Mouse (Mus musculus): ENCODE results near the gene Ric8a.

DNA sequence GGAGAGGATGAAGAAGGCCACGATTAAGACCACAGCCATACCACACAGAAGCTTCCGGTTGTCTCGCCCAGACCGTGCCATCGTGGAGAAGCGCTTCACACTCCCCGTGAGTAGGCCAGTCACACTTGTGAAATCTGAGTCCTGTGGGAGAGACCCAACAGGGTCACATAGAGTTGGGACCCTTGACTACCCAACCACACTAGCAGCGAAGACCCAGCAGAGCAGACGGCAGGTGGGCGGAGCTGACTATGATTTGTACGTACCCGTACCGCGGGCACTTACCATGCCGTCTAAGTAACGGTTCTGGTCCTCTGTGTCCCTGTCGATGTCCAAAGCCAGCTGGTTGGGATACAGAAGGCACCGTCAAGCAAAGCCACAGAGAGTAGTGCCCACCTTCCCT is 2.3 kb upstream of the Ric8a start:
- TF ChIP-seq CTCF (IDR thresholded peaks at IDR 0.05; ENCODE audit: borderline replicate concordance, extremely low read depth, insufficient read depth, insufficient read length): no peak
- TF ChIP-seq POLR2A (IDR thresholded peaks at IDR 0.05; ENCODE audit: borderline replicate concordance, extremely low read depth, insufficient read depth, insufficient read length, poor library complexity, severe bottlenecking): no peak
